8 mouse cellular contexts compared by ENCODE assay signal in the genomic region with DNA sequence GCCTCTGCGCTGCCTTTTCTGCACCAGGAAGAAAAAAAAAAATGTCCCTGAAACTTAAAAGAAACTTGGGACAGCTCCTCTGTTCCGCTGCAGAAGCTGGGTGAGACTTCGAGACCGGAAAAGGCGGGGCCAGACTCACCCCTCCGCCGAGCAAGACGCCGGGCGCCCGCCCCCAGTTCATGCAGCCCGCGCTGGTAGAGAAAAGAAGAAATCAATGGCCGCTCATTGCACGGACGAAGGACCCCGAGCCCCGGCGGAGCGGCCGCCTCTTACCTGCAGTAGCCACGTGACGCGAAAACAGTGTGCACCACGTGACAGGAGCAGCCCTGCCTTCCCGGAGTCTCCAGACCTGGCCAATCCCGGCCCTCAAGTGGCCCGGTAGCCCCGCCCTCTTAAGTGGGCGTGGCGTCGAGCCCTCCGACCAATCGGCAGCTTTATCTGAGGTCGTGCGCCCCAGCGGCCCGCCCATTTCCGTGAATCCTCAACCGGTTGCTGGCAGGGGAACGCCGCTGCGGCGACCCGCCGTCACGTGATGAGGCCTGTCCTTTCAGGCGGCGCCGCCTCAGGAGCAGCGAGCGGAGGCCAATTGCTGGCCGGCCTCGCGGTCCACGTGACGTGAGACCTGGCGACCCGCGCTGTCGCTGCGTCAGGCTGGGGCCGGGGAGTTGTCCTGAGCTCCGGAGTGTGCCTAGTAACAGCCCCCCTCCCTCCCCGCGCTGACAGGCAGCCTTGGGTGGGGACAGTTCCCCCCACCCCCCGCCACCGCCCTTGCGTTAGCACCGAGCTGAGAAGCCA. TPM values are rescaled to one million over a fixed set of nuclear protein-coding genes. Genes with fewer than 3 reads are reported as not detected.
A peak's percentile ranks its signal among the peaks of the same experiment; 100 is the strongest.
DNase-seq lines count a peak whose midpoint lies in the region; ATAC-seq and TF ChIP-seq lines count a peak whose summit lies in the region.

Gene Cuta, minus strand, starts transcription at position 392 of the 795 bp plus-strand sequence.

- H3K4me3 ChIP-seq in hindbrain, embryonic 10.5 days, result peak within 1 kb of the TSS; percentile 61
- H3K4me3 ChIP-seq in lung, postnatal 0 days (ENCODE audit: low read depth, low read length), result peak within 1 kb of the TSS; percentile 64

- under 1% methylated on average over 69 of the region's 70 CpGs for WGBS in hindbrain, embryonic 10.5 days
- 1% methylated on average over 60 of the region's 70 CpGs for WGBS in lung, postnatal 0 days

- H3K9ac ChIP-seq in lung, postnatal 0 days (replicated peaks; ENCODE audit: low read depth), result peak within 1 kb of the TSS; percentile 77

- peaks cover 69% of the 10 kb centered on the region for H3K4me1 ChIP-seq in hindbrain, embryonic 10.5 days (replicated peaks)
- peaks cover 25% of the 10 kb centered on the region for H3K4me1 ChIP-seq in lung, postnatal 0 days (ENCODE audit: insufficient read depth, low read depth, low read length)

- H3K4me2 ChIP-seq in lung, postnatal 0 days (replicated peaks; ENCODE audit: low read depth, low read length), result peak within 1 kb of the TSS; percentile 95

- H3K27ac ChIP-seq in hindbrain, embryonic 10.5 days, result peak within 1 kb of the TSS; percentile 96
- peak within 1 kb of the TSS; percentile 97 for H3K27ac ChIP-seq in lung, postnatal 0 days (ENCODE audit: low read length)

- peak; percentile 99 for DNase-seq in MN1 (ENCODE audit: low spot score)
- DNase-seq in cerebellum, adult 9-10 months, result peak; percentile 100
- peak; percentile 100 for DNase-seq in hindbrain, embryonic 10.5 days (ENCODE audit: low spot score)
- DNase-seq in layer of hippocampus, adult 9-11 months, result peak; percentile 100
- DNase-seq in lung, postnatal 0 days (ENCODE audit: low spot score), result peak; percentile 100
- DNase-seq in ovary, postnatal 14 days (ENCODE audit: low spot score), result peak; percentile 97
- DNase-seq in thymus, postnatal 14 days, result peak; percentile 99

- peaks cover 36% of the 10 kb centered on the region for H3K36me3 ChIP-seq in hindbrain, embryonic 10.5 days
- no peaks in the 10 kb centered on the region for H3K36me3 ChIP-seq in lung, postnatal 0 days (ENCODE audit: insufficient read depth, low read length)

- no peaks in the 10 kb centered on the region for H3K27me3 ChIP-seq in hindbrain, embryonic 10.5 days (ENCODE audit: insufficient read depth, poor library complexity, severe bottlenecking)
- H3K27me3 ChIP-seq in lung, postnatal 0 days (replicated peaks; ENCODE audit: insufficient read depth, low read length), result no peaks in the 10 kb centered on the region

- ATAC-seq in frontal cortex, adult (ENCODE audit: low TSS enrichment), result peak; percentile 86
- peak; percentile 96 for ATAC-seq in lung, postnatal 0 days

- TF ChIP-seq CTCF in lung, postnatal 0 days (IDR thresholded peaks at IDR 0.05), result peak; percentile 33; the same call in 1 of the 2 replicates

- H3K9me3 ChIP-seq in hindbrain, embryonic 10.5 days, result no peaks in the 10 kb centered on the region
- no peaks in the 10 kb centered on the region for H3K9me3 ChIP-seq in lung, postnatal 0 days (ENCODE audit: low read length)

- TF ChIP-seq EP300 in lung, postnatal 0 days (IDR thresholded peaks at IDR 0.05), result no peak

RNA-seq across cellular contexts. Expression of gene Cuta, which starts in this region (rescaled TPM):
- 186 and 189 TPM in 2 replicates for polyA plus RNA-seq in hindbrain, embryonic 10.5 days (2016; fragmentation: Nextera tagmentation; extraction: Ambion mirVana)
- 179 and 180 TPM in 2 replicates for polyA plus RNA-seq in lung, postnatal 0 days (2015; fragmentation: Nextera tagmentation; extraction: Ambion mirVana)

Comparison
In these comparisons a context has a peak if more than half of its experiments do, and no peak if none do; other contexts are left out.
1. Peak in every context shown above with its lines: DNase-seq, ATAC-seq, H3K4me3 ChIP-seq and H3K27ac ChIP-seq.